Mouse (Mus musculus): ENCODE results near the gene Ing2. TPM values are rescaled to one million over a fixed set of nuclear protein-coding genes. Genes with fewer than 3 reads are reported as not detected.
A peak's percentile ranks its signal among the peaks of the same experiment; 100 is the strongest.

Ing2 gene
- polyA plus RNA-seq, 1 experiment from 2014 or later, result 8.9 TPM

DNA sequence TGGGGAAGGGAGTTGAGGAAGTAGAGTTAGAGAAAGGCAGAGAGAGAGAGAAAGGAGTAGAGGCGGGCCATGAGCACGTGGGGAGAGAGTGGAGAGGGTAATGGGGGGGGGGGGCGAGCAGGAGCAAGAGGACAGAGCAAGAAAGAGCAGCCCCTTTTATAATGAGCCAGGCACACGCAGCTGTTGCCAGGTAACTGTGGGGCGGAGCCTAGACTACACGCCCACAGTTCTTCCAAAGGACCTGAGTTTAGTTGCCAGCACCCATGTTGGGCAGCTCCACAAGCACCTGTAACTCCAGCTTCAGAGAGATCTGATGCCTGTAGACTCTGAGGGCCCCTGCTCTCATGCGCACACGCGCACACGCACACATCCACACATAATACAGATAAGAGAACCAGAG, 16.5 kb upstream of the Ing2 start:
- H3K27ac ChIP-seq, result no peak overlapping the region
- no peaks in the 10 kb centered on the region for H3K36me3 ChIP-seq
- no peak overlapping the region for H3K4me2 ChIP-seq (replicated peaks)
- H3K4me1 ChIP-seq (replicated peaks), result peaks cover 11% of the 10 kb centered on the region; the same call in 1 of the 2 replicates
- 72% methylated on average over 9 of the region's 10 CpGs for WGBS
- H3K4me3 ChIP-seq (replicated peaks), result no peak overlapping the region
- H3K9ac ChIP-seq (replicated peaks), result no peak overlapping the region
- H3K27me3 ChIP-seq, result no peaks in the 10 kb centered on the region; the same call in 1 of the 2 replicates
- ATAC-seq, result no peak
- H3K9me3 ChIP-seq, result 0 out of 2 replicates have a peak, but pooled peaks cover 3% of the 10 kb centered on the region

DNA sequence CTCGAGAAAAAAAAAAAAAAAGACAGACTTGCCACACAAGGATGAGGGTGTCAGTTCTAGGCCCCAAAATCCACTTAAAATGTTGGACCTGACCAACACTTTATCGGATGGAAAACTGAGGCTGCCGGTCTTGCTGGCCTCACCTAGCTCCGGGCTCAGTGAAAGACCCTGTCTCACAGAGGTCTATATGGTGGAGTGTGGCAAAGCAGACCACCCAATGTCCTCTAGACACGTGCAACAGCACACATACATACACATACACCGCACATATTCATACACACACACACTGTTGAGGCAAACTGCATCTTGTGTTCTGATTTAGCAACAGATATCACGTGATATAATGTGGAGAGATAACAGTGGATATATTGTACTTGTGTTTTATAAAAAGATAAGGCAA, 15.9 kb upstream of the Ing2 start:
- 0 out of 2 replicates have a peak overlapping the region, but pooled peaks have one; percentile 54 for H3K4me2 ChIP-seq (replicated peaks)
- H3K9ac ChIP-seq (replicated peaks), result no peak overlapping the region
- peak; percentile 69; the same call in 1 of the 2 replicates for ATAC-seq
- no peaks in the 10 kb centered on the region for H3K36me3 ChIP-seq
- no peak overlapping the region for H3K4me3 ChIP-seq (replicated peaks)
- 35% methylated on average over 7 of the region's 7 CpGs for WGBS
- H3K27me3 ChIP-seq, result no peaks in the 10 kb centered on the region; the same call in 1 of the 2 replicates
- H3K27ac ChIP-seq, result no peak overlapping the region
- H3K9me3 ChIP-seq, result 0 out of 2 replicates have a peak, but pooled peaks cover 3% of the 10 kb centered on the region
- H3K4me1 ChIP-seq (replicated peaks), result peaks cover 11% of the 10 kb centered on the region; the same call in 1 of the 2 replicates

DNA sequence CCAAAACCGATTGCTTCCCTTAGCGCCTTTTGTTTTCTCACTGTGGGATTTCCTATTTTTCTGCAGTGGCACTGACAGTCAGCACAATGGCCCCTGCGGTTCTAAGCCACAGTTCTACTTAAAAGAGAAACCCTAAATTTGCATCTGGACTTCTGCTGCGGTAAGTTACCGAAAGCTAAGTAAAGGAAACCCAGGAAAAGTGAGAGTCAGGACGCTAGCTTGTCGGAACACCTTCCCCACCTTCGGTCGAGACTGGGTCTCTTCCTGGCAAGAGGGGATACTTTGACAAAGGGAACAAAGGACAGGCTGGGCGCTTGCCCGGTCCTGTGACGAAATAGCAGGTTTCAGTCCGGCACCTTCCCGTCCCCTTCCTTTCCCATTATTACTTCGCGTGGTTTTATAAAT, 15.3 kb upstream of the Ing2 start:
- WGBS, result under 1% methylated on average over 16 of the region's 16 CpGs
- H3K4me2 ChIP-seq (replicated peaks), result peak overlapping the region; percentile 54
- peak overlapping the region; percentile 47 for H3K9ac ChIP-seq (replicated peaks)
- H3K36me3 ChIP-seq, result no peaks in the 10 kb centered on the region
- H3K27ac ChIP-seq, result no peak overlapping the region
- no peaks in the 10 kb centered on the region; the same call in 1 of the 2 replicates for H3K27me3 ChIP-seq
- no peak for ATAC-seq
- H3K4me1 ChIP-seq (replicated peaks), result peaks cover 11% of the 10 kb centered on the region; the same call in 1 of the 2 replicates
- H3K4me3 ChIP-seq (replicated peaks), result peak overlapping the region; percentile 29
- H3K9me3 ChIP-seq, result 0 out of 2 replicates have a peak, but pooled peaks cover 3% of the 10 kb centered on the region

DNA sequence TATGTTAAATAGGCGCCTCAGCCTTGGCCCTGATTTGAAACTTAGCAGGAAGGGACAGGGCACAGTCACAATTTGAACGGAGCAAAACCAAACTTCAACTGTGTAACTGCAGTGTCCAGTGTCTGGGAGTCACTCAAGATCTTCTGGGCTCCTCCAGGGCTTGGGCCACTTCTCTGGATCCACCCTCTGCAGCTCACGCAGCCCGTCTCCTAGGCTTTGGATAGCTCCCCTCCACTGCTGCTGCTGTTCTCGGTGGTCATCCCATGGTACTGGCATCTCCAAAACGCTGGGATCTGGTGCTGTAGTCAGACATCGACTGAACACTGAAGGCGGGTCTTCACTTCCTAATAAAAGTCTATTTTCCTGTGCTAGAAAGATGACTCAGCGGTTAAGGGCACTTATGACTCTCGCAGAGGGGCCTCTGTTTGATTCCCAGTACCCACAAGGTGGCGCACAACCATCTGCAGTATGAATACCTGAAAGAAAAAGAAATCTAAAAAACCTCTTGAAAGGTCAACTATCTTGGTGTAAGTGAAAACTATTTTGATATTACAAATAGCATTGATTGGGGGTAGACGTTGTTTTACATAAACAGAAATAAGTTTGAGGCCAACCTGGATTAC, 14.5 kb upstream of the Ing2 start:
- 0 out of 2 replicates have a peak, but pooled peaks have one; percentile 25 for ATAC-seq
- no peaks in the 10 kb centered on the region for H3K36me3 ChIP-seq
- no peak overlapping the region for H3K4me2 ChIP-seq (replicated peaks)
- H3K4me1 ChIP-seq (replicated peaks), result peaks cover 11% of the 10 kb centered on the region; the same call in 1 of the 2 replicates
- H3K9ac ChIP-seq (replicated peaks), result no peak overlapping the region
- no peak overlapping the region for H3K4me3 ChIP-seq (replicated peaks)
- no peak overlapping the region for H3K27ac ChIP-seq
- H3K9me3 ChIP-seq, result 0 out of 2 replicates have a peak, but pooled peaks cover 3% of the 10 kb centered on the region
- 55% methylated on average over 12 of the region's 12 CpGs for WGBS
- H3K27me3 ChIP-seq, result no peaks in the 10 kb centered on the region; the same call in 1 of the 2 replicates

DNA sequence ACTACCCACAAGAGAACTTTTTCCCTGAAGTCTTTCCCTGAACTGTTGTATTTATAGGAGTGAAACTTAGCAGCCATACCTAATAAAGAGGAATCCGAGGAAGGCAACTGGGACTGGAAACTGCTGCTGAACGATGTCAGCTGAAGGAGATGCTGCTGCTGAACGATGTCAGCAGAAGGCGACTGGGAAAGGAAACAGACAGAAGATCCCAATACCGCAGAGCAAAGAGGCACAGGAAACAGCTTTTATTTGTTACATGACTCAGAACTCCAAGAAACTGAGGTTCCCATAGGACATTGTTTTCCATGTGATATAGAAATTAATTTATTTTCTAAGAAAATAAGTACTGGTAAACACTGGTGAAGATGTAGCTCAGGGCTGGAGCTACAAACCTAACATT, 9.1 kb upstream of the Ing2 start:
- Histone ChIP-seq H3K4me3 (replicated peaks) (no peak overlapping the region), H3K9ac (replicated peaks) (no peak overlapping the region), H3K4me2 (replicated peaks) (no peak overlapping the region), H3K4me1 (replicated peaks) (no peaks in the 10 kb centered on the region), H3K27ac (no peak overlapping the region), H3K36me3 (no peaks in the 10 kb centered on the region), H3K27me3 (no peaks in the 10 kb centered on the region), H3K9me3 (0 out of 2 replicates have a peak, but pooled peaks cover 2% of the 10 kb centered on the region)
- WGBS, result 90% methylated on average over 5 of the region's 5 CpGs
- ATAC-seq, result no peak

DNA sequence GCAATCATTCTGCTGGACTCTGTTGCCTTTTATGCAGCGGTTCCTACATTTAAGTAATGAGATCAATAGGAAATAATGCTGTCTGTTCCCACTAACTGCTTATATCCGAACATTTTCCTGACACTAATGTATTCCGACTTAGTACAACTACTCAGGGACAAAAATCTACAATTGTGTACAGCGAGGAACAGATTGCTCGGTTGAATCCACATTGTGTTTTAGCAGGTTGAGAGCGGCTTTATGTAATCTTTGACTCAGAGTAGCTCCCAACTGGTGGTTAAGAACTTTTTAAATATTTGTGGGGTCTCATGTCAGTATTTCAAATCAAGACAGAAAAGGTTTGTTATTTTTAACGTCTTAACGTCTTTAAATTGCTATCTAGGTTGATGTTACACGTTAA, 8.6 kb upstream of the Ing2 start:
- H3K36me3 ChIP-seq, result no peaks in the 10 kb centered on the region
- H3K4me1 ChIP-seq (replicated peaks), result no peaks in the 10 kb centered on the region
- no peak for ATAC-seq
- H3K4me3 ChIP-seq (replicated peaks), result no peak overlapping the region
- H3K4me2 ChIP-seq (replicated peaks), result no peak overlapping the region
- 85% methylated on average over 9 of the region's 9 CpGs for WGBS
- H3K27me3 ChIP-seq, result no peaks in the 10 kb centered on the region
- H3K9me3 ChIP-seq, result 0 out of 2 replicates have a peak, but pooled peaks cover 3% of the 10 kb centered on the region
- no peak overlapping the region for H3K27ac ChIP-seq
- no peak overlapping the region for H3K9ac ChIP-seq (replicated peaks)

DNA sequence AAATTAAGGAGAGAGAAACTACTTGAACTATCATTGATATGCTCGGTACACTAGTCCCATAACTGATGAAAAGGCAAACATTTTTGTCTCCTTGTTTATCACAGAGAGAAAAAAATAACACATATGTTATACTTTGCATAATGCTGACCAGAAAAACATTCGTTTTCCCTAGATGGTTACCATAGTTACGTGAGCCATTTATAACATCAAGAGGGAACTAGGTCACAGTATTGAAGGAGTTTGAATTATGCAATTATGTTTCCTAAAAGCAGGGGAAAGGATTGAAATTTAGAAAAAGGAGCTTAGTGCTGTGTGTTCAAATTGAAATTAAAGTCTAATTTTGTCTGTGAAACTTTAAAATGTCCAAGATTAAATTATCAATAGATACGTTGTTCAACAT, 5.0 kb upstream of the Ing2 start:
- Histone ChIP-seq H3K4me3 (replicated peaks) (no peak overlapping the region), H3K27me3 (no peaks in the 10 kb centered on the region), H3K27ac (no peak overlapping the region), H3K9me3 (0 out of 2 replicates have a peak, but pooled peaks cover 3% of the 10 kb centered on the region), H3K4me1 (replicated peaks) (peaks cover 10% of the 10 kb centered on the region), H3K4me2 (replicated peaks) (no peak overlapping the region), H3K36me3 (no peaks in the 10 kb centered on the region), H3K9ac (replicated peaks) (no peak overlapping the region)
- WGBS, result 88% methylated on average over 4 of the region's 4 CpGs
- no peak for ATAC-seq

DNA sequence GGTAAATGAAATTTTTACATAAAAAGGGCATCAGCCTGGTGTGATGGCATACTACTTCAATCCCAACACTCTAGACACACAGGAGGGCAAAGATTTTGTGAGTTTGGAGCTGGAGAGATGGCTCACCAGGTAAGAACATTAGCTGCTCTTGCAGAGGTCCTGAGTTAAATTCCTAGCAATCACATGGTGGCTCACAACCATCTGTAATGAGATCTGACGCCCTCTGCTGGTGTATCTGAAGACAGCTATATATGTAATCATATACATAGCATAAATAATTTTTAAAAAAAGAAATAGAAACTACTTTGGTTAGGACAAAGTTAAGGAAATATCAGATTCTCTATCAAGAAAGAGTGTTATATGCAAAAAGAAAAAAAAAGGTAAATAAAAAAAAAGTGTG, 4.2 kb upstream of the Ing2 start:
- no peak overlapping the region for H3K4me2 ChIP-seq (replicated peaks)
- no peak for ATAC-seq
- H3K27ac ChIP-seq, result no peak overlapping the region
- H3K4me3 ChIP-seq (replicated peaks), result no peak overlapping the region
- H3K9me3 ChIP-seq, result 0 out of 2 replicates have a peak, but pooled peaks cover 3% of the 10 kb centered on the region
- no peaks in the 10 kb centered on the region for H3K36me3 ChIP-seq
- 73% methylated on average over 1 of the region's 1 CpGs for WGBS
- H3K27me3 ChIP-seq, result no peaks in the 10 kb centered on the region
- no peak overlapping the region for H3K9ac ChIP-seq (replicated peaks)
- H3K4me1 ChIP-seq (replicated peaks), result peaks cover 10% of the 10 kb centered on the region

DNA sequence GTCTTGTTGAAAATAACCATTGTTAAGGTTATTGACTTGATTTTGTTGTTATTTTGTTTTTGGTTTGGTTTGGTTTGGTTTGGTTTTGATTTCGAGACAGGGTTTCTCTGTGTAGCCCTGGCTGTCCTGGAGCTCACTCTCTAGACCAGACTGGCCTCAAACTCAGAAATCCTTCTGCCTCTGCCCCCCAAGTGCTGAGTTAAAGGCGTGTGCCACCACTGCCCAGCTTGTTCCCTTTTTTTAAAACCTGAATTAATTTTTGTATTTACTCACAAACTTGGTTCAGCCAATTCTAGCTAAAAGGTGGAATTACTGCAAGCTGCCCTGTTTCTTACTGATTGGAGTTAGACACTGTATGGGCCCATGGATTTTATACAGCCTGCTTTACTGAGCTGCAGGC, 1.3 kb upstream of the Ing2 start:
- 0 out of 2 replicates have a peak, but pooled peaks cover 3% of the 10 kb centered on the region for H3K9me3 ChIP-seq
- WGBS, result 35% methylated on average over 2 of the region's 2 CpGs
- ATAC-seq, result no peak
- H3K4me1 ChIP-seq (replicated peaks), result peaks cover 16% of the 10 kb centered on the region
- no peaks in the 10 kb centered on the region for H3K36me3 ChIP-seq
- H3K4me3 ChIP-seq (replicated peaks), result peak overlapping the region; percentile 93
- no peak overlapping the region for H3K9ac ChIP-seq (replicated peaks)
- H3K27me3 ChIP-seq, result no peaks in the 10 kb centered on the region
- H3K4me2 ChIP-seq (replicated peaks), result peak overlapping the region; percentile 68
- no peak overlapping the region for H3K27ac ChIP-seq

DNA sequence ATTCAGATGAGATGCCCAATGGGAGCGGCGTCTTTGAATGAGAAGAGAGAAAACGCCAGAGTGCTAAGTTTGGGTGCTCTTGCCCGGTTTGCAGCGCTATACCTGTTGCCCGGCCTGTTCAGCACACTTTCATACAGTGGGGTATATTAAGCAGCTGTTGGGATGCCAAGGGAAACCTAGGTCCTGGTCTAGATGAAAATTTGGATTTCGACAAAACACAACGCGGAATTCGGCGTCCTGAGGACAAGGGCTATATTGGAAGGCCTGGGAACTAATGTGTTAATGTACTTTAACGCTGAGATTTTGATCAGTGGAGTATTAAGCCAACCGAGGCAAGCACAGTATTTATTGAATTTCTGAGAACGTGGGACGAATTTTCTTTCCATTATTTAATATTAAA, 868 bp upstream of the Ing2 start:
- WGBS, result 2% methylated on average over 15 of the region's 15 CpGs
- Histone ChIP-seq H3K27ac (peak overlapping the region; percentile 95; the same call in 1 of the 2 replicates), H3K27me3 (no peaks in the 10 kb centered on the region), H3K4me3 (replicated peaks) (peak overlapping the region; percentile 93), H3K4me2 (replicated peaks) (peak overlapping the region; percentile 68), H3K9ac (replicated peaks) (peak overlapping the region; percentile 87), H3K36me3 (no peaks in the 10 kb centered on the region), H3K9me3 (0 out of 2 replicates have a peak, but pooled peaks cover 3% of the 10 kb centered on the region), H3K4me1 (replicated peaks) (peaks cover 16% of the 10 kb centered on the region)
- ATAC-seq, result no peak

DNA sequence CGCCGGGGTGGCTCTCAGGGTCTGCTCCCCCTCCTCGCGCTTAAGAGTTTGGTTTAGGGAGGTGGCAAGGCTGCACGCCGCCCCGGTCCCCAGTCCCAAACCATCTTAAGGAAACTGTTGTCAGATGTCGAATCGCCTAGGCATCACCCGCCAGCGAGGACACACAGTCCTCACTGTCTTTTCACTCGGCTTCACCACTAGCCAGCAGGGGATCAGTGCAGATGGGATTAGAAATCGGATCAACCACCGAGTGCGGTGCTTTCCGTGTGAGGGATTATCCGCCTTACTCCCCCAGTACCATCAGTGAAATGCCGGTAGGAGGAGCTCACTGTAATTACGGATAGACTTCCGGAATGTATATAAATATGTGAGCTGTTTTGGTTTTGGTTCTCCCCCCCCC, 430 bp upstream of the Ing2 start:
- peak; percentile 14 for ATAC-seq
- Histone ChIP-seq H3K9me3 (0 out of 2 replicates have a peak, but pooled peaks cover 3% of the 10 kb centered on the region), H3K27ac (peak overlapping the region; percentile 95), H3K4me3 (replicated peaks) (peak overlapping the region; percentile 93), H3K9ac (replicated peaks) (peak overlapping the region; percentile 87), H3K4me2 (replicated peaks) (peak overlapping the region; percentile 68), H3K4me1 (replicated peaks) (peaks cover 16% of the 10 kb centered on the region), H3K27me3 (no peaks in the 10 kb centered on the region), H3K36me3 (no peaks in the 10 kb centered on the region)
- WGBS, result 0% methylated on average over 20 of the region's 20 CpGs

DNA sequence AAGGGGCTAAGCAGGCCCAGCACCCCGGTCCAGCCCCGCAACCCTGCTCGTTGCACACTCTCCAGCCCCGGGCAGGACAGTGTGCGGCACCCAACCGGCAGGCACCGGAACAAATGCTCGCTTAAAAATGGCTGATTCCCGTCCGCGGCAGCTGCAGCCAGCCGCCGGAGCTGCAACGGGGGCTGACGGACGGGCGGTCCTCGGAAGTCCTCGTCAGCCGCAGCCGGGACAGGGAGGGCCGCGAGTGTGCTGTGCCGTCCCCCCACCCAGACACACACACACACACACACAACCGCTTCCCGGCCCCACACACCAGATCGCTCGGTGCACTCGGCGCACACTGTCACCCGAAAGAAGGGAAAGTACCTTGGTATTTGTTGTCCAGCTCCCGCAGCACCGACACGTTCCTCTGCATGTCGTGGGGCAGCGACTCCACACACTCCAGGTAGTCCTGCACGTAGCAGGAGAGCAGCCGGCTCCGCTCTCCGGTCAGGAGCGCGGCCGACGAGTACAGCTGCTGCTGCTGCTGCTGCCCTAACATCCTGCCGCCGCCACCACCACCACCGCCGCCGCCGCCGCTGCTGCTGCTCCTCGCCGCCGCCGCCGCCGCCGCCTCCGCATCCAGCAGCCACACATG, 1.1 kb downstream of the Ing2 start:
- under 1% methylated on average over 37 of the region's 59 CpGs for WGBS
- no peaks in the 10 kb centered on the region for H3K36me3 ChIP-seq
- peak; percentile 71 for ATAC-seq

More for the DNA sequence above, 1.1 kb downstream of the Ing2 start:
- Histone ChIP-seq H3K4me3 (replicated peaks) (peak overlapping the region; percentile 93), H3K4me1 (replicated peaks) (peaks cover 16% of the 10 kb centered on the region), H3K27me3 (no peaks in the 10 kb centered on the region), H3K27ac (peak overlapping the region; percentile 92), H3K9ac (replicated peaks) (peak overlapping the region; percentile 79), H3K9me3 (no peaks in the 10 kb centered on the region), H3K4me2 (replicated peaks) (peak overlapping the region; percentile 68)

All from midbrain, embryonic 13.5 days (tissue).